Mouse (Mus musculus): Measurements from ENCODE around the gene Gm973.

- no peak for TF ChIP-seq POLR2A (IDR thresholded peaks at IDR 0.05; ENCODE audit: control insufficient read depth, low read depth, low read length)
- no peak for TF ChIP-seq CTCF (IDR thresholded peaks at IDR 0.05; ENCODE audit: control insufficient read depth, insufficient read depth, insufficient replicate concordance, low read depth, low read length)
Observed at GRCm38 (mm10) chr1:59608125-59608762, 92.2 kb downstream of the Gm973 start.
